Mouse (Mus musculus): ENCODE measurements around the gene Fntb. TPM values are rescaled to one million over a fixed set of nuclear protein-coding genes. Genes with fewer than 3 reads are reported as not detected.

Fntb gene
- total RNA-seq, 2 experiments from 2014 or later = 27.7 to 28.1 TPM

DNA sequence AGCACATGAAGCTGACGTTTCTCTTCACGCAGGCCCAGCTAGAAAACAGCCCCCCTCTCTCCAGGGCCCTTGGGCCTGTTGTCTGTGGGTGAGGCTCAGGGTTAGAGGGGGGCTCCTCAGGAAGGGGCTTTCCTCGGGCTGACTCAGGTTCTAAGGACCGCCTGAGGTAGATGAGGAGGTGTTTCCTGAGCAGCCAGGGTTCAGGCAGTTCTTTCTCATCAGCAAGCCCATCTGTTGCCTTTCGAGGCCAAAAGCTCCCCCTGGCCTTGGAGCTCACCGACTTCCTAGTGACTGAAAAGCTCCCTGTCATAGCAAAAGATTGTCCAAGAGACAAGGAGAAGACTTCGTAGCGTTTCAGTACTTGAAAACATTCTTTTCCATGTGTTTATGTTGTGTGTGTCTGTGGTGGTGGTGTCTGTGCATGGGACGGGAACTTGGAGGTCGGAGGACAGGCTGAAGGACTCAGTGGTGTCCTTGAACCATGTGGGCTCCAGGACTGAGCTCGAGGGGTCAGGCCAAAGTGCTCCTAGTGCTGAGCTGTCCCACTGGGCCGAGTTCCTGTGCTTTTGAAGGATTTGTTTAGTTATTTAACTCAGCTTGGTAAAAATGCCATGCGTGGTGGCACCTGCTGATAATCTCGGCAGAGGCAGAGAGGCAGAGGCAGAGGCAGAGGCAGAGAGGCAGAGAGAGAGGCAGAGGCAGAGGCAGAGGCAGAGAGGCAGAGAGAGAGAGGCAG is 103.2 kb downstream of the Fntb start:
- no peak for DNase-seq (ENCODE audit: extremely low spot score in 1 of 2, low spot score in 2 of 2)
- intact Hi-C loops (cut with DNase I) = no loop called here

GRCm38 (mm10) chr12:76869561-76869960 is 104.2 kb downstream of the Fntb start:
- intact Hi-C loops (cut with DNase I) = no loop called here
- DNase-seq (ENCODE audit: extremely low spot score in 1 of 2, low spot score in 2 of 2) = no peak

DNA sequence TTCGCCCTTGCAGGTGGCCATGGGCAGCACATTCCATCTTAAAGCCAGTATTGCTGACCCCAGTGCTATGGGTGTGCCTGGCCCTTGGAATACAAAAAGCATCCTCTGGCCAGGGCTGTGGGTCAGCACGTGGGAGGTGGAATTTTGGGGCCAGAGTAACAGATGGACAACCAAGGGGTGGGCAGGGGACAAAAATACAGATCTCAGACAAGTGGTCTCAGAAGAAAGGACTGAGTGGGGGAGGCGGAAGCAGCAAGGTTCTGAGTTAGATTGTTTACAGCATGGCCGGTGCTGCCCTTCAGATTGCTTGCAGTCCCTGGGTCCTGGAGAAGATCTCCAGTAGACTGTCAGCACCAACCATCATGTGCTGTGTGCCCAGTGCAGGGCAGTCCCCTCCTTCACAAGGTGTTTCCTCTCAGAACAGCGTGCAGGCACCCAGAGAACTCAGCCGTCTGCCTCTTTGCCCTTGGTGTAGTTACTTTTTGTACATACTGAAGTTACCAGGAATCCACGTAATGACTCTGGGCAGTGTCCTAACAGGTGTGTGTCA is 107.5 kb downstream of the Fntb start:
- intact Hi-C loops (cut with DNase I) = no loop called here
- DNase-seq (ENCODE audit: extremely low spot score in 1 of 2, low spot score in 2 of 2) = no peak

- intact Hi-C loops (cut with DNase I) = no loop called here
- DNase-seq (ENCODE audit: extremely low spot score in 1 of 2, low spot score in 2 of 2) = no peak
Measured at GRCm38 (mm10) chr12:76874826-76875225, 109.4 kb downstream of the Fntb start.

DNA sequence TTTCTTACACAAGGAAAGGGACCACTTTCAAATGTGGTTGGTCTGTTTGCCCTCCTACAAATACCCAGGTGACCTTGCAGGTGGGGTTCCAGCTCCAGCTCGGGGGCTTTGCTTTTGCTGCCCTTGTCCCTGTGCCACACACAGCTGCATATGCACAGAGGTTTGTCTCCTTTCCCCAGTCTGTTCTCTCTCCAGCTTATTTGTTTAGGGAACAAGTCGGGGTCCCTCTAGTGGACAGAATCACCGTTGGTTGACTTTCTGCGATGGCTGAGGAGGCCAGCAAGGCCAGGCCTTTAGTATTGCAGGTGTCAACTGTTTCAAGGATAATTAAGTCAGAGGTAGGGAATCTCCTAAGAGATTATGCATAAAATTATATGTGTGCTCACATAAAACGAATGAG is 113.9 kb downstream of the Fntb start:
- intact Hi-C loops (cut with DNase I) = no loop called here
- peak; percentile 27 to 71 for DNase-seq (ENCODE audit: extremely low spot score in 1 of 2, low spot score in 2 of 2)

DNA sequence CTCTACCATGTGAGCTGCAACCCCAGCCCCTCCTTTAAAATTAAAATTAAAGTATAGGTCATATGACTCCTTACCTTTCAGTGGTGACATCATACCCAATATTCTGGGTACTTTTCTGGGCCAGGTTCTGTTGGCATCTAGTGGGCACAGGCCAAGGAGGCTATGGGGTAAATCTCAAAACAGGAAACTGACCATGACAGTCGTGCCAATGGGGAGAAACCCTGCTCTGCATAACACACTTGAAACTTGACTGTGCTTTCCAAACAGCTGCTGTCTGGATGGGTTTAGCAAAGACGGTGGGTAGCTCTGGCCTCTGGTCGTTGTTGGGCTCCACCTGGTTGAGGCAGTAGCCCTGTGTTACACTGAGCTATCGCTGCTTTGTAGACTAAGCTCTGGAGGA is 114.7 kb downstream of the Fntb start:
- DNase-seq (ENCODE audit: extremely low spot score in 1 of 2, low spot score in 2 of 2) = no peak

DNA sequence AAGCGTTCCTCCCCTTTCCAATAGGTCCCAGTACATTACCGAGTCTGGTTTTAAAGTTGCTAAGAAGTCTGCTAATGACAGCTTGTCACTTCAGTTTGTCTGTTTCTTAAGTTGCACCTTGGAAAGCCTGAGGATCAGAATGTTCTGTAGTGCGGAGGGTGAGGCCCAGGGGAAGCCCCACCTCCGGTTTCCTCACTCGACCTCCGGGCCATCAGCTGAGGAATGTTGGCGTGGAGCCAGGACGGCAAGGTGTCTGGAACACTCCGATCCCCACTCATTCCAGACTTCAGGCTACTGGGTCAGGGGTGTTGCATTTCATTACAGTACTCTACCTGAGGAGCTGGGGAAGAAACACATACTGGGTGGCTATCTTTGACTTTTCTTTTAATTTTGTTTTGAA is 118.4 kb downstream of the Fntb start:
- peak in 1 of 2 experiments; percentile 88 for DNase-seq (ENCODE audit: extremely low spot score in 1 of 2, low spot score in 2 of 2)
- intact Hi-C loops (cut with DNase I) = no loop called here

More for the DNA sequence above, 114.7 kb downstream of the Fntb start:
- intact Hi-C loops (cut with DNase I) = no loop called here

DNA sequence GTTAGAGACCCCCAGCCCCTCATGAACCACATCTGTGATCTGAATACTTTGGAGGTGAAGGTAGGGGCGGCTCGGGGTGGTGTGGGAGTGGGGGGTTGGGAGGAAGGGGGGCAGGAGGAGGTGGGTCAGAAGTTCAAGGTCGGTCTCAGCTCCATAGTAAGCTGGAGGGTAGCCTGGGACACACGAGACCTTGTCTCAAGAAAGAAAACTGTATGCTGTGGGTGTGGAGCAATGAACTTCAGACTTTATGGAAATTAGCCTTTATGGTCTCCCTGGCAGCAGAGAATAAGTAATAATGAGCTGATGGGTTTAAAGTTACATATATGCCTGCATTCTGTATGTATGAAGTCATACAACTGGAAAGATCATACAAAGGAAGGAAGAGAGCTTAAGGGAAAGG is 119.7 kb downstream of the Fntb start:
- DNase-seq (ENCODE audit: extremely low spot score in 1 of 2, low spot score in 2 of 2) = no peak
- intact Hi-C loops (cut with DNase I) = no loop called here

DNA sequence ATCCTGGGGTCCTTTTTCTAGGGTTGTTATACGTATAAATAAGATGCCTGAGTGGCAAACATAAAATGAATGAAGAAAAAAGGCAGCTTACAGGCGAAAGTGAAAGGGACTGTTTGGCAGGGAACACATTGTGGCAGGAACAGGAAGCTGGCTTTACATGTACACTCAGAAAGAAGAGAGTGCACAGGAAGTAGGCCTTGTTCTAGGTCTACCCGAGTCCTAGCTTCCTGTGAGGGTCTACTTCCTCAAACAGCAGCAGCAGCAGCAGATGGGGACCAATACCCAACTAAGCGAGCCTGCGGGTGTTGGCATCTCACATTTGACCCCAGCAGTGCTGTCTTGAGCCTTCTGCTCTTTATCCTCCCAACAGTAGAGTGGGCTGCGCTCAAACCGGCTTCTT is 121.4 kb downstream of the Fntb start:
- intact Hi-C loops (cut with DNase I) = no loop called here
- DNase-seq (ENCODE audit: extremely low spot score in 1 of 2, low spot score in 2 of 2) = no peak

DNA sequence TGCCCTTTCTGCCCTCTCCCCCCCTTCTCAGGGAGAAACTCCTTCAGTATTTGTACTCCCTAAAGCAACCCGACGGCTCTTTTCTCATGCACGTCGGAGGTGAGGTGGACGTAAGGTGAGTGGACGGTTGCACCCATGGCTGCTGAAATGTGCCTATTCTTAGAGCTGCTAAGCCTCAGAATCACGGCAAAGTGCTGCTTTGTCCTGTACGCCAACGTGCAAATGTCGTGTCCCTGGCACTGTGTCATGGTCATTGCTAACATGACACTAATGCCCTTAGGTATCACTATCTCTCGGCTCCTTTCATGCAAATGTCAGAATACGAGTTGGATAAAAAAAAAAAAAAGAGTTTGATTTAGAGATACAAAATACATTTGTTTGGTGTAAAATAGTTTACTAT is 122.6 kb downstream of the Fntb start:
- no peak for DNase-seq (ENCODE audit: extremely low spot score in 1 of 2, low spot score in 2 of 2)
- intact Hi-C loops (cut with DNase I) = no loop called here

DNA sequence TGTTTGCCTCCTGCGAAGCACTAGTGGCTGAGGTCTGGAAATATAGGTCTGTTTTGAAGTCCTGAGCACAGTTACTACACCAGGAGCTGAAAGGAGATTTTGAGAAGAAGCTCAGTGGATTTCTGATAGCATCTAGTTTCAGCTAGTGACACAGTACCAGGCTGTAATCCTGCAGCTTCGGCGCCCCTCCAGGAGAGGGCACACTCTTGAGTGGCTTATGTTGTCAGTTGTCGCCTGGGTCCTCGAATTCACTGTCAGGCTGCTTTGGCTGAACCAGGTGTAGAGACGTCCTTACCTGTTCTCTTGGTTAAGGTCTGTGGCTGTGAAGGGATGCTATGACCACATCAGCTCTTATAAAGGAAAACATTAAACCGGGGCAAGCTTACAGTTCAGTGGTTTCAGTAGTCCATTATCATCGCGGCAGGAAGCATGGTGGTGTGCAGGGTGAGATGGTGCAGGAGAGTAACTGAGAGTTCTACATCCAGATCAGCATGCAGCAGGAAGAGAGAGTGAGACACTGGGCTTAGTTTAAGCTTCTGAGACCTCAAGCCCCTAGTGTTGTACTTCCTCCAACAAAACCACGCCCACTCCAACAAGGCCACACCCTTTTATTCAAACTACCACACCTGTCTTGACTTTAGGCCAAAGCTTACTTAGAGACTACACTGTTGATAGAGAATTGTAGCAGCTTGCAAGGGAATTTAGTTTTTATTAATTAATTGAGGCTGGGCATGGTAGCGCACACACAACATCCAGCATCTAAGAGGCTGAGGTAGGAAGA is 124.2 kb downstream of the Fntb start:
- intact Hi-C loops (cut with DNase I) = no loop called here
- no peak for DNase-seq (ENCODE audit: extremely low spot score in 1 of 2, low spot score in 2 of 2)

- DNase-seq (ENCODE audit: extremely low spot score in 1 of 2, low spot score in 2 of 2) = no peak
- intact Hi-C loops (cut with DNase I) = no loop called here
Measured at GRCm38 (mm10) chr12:76891160-76891559, 125.8 kb downstream of the Fntb start.

DNA sequence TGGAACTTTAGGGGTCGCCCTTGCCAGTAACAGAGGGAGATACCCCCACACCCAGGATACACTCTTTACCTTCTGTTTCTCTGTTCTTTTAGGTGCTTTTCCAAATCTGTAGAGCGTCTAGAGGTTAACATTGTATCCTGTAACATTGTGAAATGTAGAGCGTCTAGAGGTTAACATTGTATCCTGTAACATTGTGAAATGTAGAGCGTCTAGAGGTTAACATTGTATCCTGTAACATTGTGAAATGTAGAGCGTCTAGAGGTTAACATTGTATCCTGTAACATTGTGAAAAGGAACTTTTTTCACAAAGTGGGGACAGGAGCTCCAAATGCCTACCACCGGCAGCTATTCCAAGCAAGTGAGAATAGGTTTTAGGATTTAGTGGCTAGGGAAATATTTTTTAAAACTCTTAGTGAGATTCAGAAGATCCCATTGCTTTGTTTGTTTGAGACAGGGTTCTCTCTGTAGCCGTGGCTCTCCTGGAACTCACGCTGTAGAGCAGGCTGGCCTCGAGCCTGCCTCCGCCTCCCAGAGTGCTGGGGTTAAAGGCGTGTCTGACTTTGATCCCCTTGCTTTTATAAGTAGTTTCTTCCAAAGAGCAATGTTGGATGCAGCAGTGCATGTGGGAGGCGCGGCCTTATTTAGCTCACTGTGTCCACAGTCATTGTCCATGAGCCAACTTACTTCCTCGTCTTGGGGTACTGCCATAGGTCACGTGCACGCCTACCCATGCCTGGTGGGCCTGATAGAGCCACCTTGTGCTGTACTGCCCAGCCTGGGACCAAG is 127.7 kb downstream of the Fntb start:
- intact Hi-C loops (cut with DNase I) = no loop called here
- DNase-seq (ENCODE audit: extremely low spot score in 1 of 2, low spot score in 2 of 2) = no peak

DNA sequence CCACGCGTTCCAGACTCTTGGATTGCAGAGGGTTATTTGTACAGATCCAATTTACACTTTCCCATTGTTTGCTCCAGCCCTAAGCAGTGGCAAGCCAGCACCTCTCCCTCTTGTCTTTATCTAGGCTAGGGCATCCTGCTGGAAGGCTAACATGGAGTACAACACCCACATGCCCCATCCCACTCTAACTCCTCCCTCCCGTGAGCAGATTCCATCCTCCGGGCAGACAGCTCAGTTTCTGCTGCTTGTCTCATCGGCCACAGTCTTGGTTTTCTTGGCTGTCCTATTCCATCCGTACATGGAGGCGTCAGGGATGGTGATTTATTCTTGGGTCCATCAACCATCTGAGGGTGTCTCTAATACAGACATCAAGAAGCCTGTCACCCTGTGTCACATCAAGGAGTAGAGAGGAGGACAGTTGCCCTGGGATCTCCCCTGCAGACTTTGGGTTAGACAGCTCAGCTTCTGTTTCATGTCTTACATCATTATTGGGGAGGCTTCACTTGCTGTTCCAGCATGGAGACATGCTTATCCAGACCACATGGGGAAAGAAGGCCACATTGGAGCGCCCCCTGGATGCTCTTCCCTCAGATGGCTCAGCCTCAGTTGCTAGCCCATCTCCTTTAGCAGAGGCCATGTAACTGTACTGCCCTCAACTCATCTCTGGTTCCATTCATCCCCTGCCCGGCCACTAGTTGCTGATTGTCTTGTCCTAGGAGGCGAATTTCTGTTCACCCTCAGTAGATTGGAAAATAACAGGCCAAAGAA is 129.6 kb downstream of the Fntb start:
- intact Hi-C loops (cut with DNase I) = no loop called here
- DNase-seq (ENCODE audit: extremely low spot score in 1 of 2, low spot score in 2 of 2) = no peak

GRCm38 (mm10) chr12:76895777-76896176 is 130.4 kb downstream of the Fntb start:
- DNase-seq (ENCODE audit: extremely low spot score in 1 of 2, low spot score in 2 of 2) = no peak
- intact Hi-C loops (cut with DNase I) = no loop called here

- intact Hi-C loops (cut with DNase I) = no loop called here
- no peak for DNase-seq (ENCODE audit: extremely low spot score in 1 of 2, low spot score in 2 of 2)
Measured at GRCm38 (mm10) chr12:76896566-76896965, 131.2 kb downstream of the Fntb start.

GRCm38 (mm10) chr12:76897006-76897405 is 131.6 kb downstream of the Fntb start:
- DNase-seq (ENCODE audit: extremely low spot score in 1 of 2, low spot score in 2 of 2) = no peak
- intact Hi-C loops (cut with DNase I) = no loop called here

DNA sequence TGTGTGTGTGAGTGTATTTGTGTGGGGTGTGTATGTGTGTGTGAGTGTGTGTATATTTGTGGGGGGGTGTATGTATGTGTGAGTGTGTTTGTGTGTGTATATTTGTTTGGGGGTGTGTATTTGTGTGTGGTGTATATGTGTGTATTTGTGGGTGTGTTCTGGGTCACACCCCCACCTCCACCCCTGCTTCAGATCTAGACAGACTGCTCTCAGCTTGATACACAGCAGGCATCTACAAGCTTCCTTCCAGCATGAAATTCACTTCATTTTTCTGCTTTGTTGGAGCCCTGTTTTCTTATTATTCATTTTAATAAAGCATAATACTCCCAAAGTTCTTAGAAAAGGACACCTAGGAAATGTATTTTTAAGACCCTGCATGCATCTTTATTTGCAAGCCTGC is 132.8 kb downstream of the Fntb start:
- DNase-seq (ENCODE audit: extremely low spot score in 1 of 2, low spot score in 2 of 2) = no peak
- intact Hi-C loops (cut with DNase I) = no loop called here

All from left cerebral cortex, postnatal 10 days (tissue).